Mouse (Mus musculus): Measurements from ENCODE around the gene Vmn2r85.
"Not testable (repeated sequence)": the region's sequence is repeated elsewhere in the genome, so short reads cannot be mapped to it uniquely, and the experiment has no call there.

The Vmn2r85 gene

DNA sequence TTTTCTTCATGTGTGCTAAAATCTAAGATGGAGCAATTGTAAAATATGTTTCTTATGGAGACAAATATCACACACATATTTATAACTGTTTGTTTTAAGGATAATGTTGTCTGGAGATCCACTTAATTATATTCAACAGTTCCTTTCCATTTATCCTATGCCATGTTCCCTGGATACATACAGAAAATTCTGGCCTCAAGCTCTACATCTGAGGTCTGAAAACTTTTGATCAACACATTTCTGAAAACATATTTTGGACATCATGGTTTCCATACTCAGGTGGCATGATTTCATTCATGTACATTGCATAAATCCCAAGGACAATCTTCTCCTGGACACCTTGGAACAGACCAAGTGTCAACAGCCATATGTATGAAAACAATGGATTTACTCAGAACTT is at the start of gene Vmn2r85:
TSS of gene Vmn2r85 (minus strand) at position 101 of the 400 bp plus-strand sequence.
- in situ Hi-C loops (cut with MboI; ENCODE audit: unreplicated experiment in 2 of 2): not testable (repeated sequence)

DNA sequence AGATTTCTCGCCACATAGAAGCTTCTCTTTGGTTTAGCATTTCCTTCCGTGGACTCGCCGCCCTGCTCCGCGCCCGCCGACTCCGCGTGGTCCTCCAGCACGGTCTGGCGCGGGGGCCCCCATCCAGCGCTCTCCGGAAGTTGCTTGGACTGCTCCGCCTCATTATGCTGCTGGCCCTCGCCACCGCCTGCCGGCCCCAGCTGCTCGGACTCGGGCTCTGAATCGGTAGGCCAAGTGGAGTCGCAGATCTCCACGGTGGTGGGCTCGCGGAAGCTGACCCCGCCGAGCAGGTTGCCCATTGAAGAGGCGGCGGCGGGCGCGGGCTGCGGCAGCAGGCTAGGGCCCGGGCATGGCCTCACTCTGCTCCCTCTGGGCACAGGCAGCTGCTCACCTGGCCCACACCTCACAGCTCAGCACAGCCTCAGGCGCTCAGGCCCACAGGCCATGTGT is 40.8 kb upstream of the Vmn2r85 start:
- in situ Hi-C loops (cut with MboI; ENCODE audit: unreplicated experiment in 2 of 2): no loop called here

DNA sequence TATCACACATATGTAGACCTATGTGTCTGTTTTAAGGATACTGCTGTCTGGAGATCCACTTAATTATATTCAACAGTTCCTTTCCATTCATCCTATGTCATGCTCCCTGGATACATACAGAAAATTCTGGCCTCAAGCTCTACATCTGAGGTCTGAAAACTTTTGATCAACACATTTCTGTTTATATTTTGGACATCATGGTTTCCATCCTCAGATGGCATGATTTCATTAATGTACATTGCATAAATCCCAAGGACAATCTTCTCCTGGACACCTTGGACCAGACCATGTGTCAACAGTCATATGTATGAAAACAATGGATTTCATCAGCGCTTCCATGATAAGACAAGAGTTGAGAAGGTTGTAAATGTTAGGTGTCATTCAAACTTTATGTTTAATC is 26.4 kb upstream of the Vmn2r85 start, which contains the start of gene Vmn2r86:
TSS of gene Vmn2r86 (minus strand) at position 101 of the 400 bp plus-strand sequence.
- in situ Hi-C loops (cut with MboI; ENCODE audit: unreplicated experiment in 2 of 2): not testable (repeated sequence)

- in situ Hi-C loops (cut with MboI; ENCODE audit: unreplicated experiment in 2 of 2): no loop called here
These were observed 15.3 kb upstream of the Vmn2r85 start for GRCm38 (mm10) chr10:130444776-130445175.

DNA sequence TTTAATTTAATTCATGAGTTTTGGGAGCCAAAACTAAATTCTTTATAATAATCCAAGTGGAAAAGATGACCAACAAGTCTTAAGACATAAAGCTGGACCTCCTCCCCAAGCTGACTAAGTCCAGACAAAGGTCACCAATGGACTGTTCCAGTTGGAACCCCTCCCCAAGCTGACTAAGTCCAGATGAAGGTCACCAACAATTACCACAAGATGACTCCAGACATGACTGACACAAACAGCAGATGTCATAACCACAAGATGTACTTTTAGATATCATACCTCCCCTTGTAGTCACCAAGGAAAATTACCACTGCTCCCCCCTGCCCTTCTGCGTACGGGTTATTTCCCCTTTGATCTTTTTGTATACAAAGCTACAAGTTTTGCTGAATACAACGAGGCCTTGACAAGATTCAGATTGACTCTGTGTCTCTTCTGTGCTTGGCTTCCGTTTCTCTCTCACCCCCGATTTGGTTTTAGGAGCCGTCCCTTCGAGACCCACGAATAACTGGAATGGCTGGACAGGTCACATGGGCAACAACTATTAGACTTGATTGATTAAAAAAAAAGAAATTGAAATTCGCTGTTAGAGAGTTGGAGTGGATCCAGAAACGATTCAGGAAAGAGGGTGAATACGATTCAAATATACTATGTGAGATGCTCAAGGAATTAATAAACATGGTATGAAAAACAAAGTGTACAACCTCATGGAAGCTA is 4.8 kb upstream of the Vmn2r85 start:
- in situ Hi-C loops (cut with MboI; ENCODE audit: unreplicated experiment in 2 of 2): not testable (repeated sequence)

DNA sequence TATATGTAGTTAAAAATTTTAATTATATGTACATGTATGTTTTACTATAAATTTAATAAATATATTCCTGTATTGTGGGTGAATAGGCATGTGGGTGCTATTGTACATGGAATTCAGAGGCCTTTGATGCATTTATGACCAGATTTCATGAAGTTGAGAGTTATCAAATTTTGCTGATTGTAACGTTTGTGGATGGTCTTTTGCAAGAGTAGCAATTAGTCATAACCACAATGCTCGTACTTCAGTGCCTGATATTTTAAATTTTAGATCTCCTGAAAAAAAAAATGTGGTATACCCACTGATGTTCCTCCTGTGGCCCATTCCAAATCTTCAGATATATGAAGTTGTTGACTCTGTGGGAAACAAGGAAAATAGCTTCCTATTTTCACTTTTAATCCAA is 7.1 kb downstream of the Vmn2r85 start:
- in situ Hi-C loops (cut with MboI; ENCODE audit: unreplicated experiment in 2 of 2): not testable (repeated sequence)

DNA sequence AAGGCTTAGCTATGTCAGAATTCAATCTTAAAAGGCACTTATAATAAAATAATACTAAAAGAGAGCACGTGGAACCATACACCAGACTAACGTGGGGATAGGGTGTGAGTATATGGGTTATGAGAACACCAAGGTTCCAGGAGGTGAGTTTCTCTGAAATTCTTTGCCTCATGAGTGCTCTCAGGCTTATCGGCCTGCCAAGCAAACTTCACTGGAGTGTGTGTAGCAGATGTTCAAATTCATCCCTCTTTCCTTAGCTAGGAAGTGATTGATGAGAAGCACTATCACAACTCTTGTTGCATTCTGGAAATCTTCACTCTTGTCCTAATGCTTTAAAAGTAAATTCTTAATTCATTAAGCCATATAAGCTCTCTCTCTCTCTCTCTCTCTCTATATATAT is 9.1 kb downstream of the Vmn2r85 start:
- in situ Hi-C loops (cut with MboI; ENCODE audit: unreplicated experiment in 2 of 2): no loop called here

GRCm38 (mm10) chr10:130419954-130420353 is 9.5 kb downstream of the Vmn2r85 start:
- in situ Hi-C loops (cut with MboI; ENCODE audit: unreplicated experiment in 2 of 2): not testable (repeated sequence)

DNA sequence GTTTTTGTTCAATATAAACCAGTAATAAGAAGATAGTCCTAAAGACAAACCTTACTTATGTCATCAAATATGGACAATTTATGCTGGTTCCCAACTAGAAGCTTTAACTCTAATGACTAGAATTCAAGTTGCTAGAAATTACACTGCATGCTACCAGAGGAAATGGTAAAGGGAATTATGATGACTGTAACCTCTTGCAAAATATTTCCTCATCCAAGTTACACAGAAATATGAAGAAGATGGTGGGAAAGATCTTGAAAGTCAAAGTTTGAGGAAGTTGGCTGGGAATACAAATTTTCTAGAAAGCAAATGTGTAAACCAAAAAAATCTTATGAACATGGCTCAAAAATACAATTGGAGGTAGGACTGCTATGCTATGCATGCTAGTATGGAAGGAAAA is 13.2 kb downstream of the Vmn2r85 start:
- in situ Hi-C loops (cut with MboI; ENCODE audit: unreplicated experiment in 2 of 2): not testable (repeated sequence)

DNA sequence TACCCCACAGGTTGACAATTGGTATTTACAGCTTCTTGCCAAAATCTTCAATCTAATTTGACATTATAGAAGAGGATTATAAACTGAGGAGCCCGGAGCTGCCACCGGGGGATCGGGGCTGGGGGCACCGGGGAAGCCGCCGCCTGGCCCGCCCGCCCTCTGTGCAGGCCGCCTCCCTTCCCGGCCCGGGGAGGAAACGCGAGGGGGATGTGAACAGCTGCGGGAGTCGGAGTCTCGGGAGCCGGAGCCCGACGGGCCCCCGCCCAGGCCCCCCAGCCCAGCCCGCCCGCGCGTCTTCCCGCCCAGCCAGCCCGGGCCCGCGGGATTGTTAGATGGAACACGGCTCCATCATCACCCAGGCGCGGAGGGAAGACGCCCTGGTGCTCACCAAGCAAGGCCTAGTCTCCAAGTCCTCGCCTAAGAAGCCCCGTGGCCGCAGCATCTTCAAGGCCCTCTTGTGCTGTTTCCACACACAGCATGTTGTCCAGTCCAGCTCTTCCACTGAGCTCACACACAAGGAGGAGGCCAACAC is 17.3 kb downstream of the Vmn2r85 start:
- in situ Hi-C loops (cut with MboI; ENCODE audit: unreplicated experiment in 2 of 2): not testable (repeated sequence)

DNA sequence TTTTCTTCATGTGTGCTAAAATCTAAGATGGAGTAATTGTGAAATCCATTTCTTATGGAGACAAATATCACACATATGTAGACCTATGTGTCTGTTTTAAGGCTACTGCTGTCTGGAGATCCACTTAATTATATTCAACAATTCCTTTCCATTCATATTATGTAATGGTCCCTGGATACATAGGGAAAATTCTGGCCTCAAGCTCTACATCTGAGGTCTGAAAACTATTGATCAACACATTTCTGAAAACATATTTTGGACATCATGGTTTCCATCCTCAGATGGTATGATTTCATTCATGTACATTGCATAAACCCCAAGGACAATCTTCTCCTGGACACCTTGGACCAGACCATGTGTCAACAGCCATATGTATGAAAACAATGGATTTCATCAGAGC is 35.3 kb downstream of the Vmn2r85 start, which contains the start of gene Vmn2r84:
TSS of gene Vmn2r84 (minus strand) at position 101 of the 400 bp plus-strand sequence.
- in situ Hi-C loops (cut with MboI; ENCODE audit: unreplicated experiment in 2 of 2): no loop called here

DNA sequence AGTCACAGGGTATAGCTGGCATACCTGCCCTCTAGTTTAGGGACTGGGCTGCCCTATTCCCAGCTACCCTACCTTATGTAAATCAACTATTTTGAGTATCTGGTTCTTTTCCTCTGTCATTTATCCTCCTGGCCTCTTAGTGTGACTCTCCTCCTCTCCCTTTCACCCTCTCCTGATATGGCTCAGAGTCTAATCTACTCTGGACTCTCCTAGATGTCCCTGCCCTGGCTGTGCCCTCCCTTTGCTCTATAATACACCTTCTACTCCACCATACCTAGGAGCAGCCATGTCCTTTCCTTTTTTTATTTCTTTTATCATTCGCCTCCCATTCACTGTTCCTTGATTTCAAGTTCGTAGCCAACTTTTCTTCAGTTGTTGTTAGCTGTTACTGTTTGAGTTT is 54.4 kb downstream of the Vmn2r85 start:
- in situ Hi-C loops (cut with MboI; ENCODE audit: unreplicated experiment in 2 of 2): no loop called here

GRCm38 (mm10) chr10:130372491-130373173 is 56.9 kb downstream of the Vmn2r85 start:
- in situ Hi-C loops (cut with MboI; ENCODE audit: unreplicated experiment in 2 of 2): no loop called here

DNA sequence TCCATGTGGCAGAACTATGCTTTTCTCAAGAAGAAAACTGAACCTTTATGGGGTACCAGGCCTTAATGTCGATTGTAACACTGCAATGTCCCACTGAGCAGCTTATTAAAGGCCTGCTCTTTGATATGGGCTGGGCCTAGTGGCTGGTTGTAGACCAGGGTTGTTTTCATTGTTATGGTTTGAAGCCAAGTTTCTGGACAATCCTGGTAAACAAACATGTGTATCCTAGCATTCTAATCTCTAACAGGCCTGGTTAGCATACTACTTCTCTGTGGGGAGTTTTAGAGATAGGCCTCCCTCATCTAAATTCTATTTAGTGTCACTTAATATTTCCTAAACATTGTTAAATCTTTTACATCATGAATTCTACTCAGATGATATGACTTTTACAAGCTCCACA is 57.9 kb downstream of the Vmn2r85 start:
- in situ Hi-C loops (cut with MboI; ENCODE audit: unreplicated experiment in 2 of 2): no loop called here

DNA sequence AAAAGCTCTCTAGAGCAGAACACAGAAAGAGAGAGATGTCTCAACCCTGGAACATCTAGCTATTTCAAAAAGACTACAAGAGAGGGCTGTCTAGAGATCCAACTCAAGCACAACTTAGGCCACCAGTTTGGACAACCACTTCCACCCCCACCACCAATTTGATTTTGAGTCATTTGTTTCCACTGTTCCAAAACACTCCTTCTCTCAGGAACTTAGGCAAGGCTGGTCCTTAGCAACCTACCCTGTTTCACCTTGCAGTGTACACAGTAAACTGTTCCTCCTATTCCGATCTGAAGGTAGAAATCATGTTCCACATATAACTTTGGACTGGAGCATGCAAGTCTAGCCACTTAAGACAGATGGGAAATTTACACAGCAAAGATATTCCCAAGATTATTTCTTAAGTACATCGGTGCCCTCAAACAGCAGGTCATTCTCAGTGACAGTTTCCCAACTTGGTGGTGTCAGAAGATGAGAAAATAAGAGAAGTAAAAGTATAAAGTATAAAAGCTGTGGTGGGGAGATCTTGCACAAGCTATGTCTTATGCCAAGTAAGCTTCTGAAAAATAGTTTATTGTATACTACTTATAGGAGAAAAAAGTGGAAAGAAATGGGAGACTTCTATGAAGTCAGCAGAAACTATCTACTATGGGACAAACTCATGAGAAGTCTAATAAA is 59.4 kb downstream of the Vmn2r85 start:
- in situ Hi-C loops (cut with MboI; ENCODE audit: unreplicated experiment in 2 of 2): no loop called here

DNA sequence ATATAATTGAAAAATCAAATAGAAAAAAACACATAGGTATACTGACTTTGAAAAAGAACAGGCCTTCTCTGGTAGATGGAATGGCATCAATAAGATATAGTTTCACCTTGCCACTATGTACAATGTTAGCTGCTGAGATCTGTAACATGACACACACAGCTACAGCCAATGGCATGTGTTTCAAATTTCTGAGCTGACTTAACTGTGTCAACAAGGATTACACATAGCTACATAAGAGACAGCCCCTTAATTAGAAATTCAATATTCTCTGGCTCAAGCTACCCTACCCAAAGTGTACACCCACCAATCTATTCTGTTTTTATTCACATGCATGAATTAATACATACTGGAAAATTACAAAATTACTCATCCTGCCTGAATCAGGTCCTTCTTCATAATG is 61.1 kb downstream of the Vmn2r85 start:
- in situ Hi-C loops (cut with MboI; ENCODE audit: unreplicated experiment in 2 of 2): no loop called here

- in situ Hi-C loops (cut with MboI; ENCODE audit: unreplicated experiment in 2 of 2): loop anchor here in 1 of 2 experiments (5.0 kb wide), 2 partner anchors 52 to 137 kb away; no protein-coding TSS in a partner anchor
These were observed 64.7 kb downstream of the Vmn2r85 start for GRCm38 (mm10) chr10:130364766-130365165.

Data from v-Abl transformed pro-B cells (cell line).